Mouse (Mus musculus): ENCODE measurements around the gene Sec14l2.

- TF ChIP-seq TAL1 (IDR thresholded peaks at IDR 0.05; ENCODE audit: low read length) (no peak), GATA1 (IDR thresholded peaks at IDR 0.05; ENCODE audit: low read length) (no peak)
These were observed 10.4 kb downstream of the Sec14l2 start for GRCm38 (mm10) chr11:4112861-4113260.
